Mouse (Mus musculus): ENCODE results near the gene Inka2. TPM values are rescaled to one million over a fixed set of nuclear protein-coding genes. Genes with fewer than 3 reads are reported as not detected.

The Inka2 gene
- polyA plus RNA-seq, 1 experiment, result 0.30 TPM

- no peaks in the 10 kb centered on the region for H3K36me3 ChIP-seq (ENCODE audit: control insufficient read depth, insufficient read depth, low read length)
- H3K4me1 ChIP-seq (ENCODE audit: control insufficient read depth, insufficient read depth, low read length), result no peaks in the 10 kb centered on the region
- H3K27me3 ChIP-seq (ENCODE audit: control insufficient read depth, insufficient read depth, low read length), result no peaks in the 10 kb centered on the region
- no peak overlapping the region for H3K4me3 ChIP-seq (ENCODE audit: control insufficient read depth, low read depth, low read length)
- no peak overlapping the region for H3K27ac ChIP-seq (ENCODE audit: control insufficient read depth, insufficient read depth, low read depth, low read length)
- TF ChIP-seq CTCF (IDR thresholded peaks at IDR 0.05; ENCODE audit: control insufficient read depth, insufficient read depth, insufficient replicate concordance, low read depth, low read length) (no peak), POLR2A (IDR thresholded peaks at IDR 0.05; ENCODE audit: control insufficient read depth, low read depth, low read length) (no peak)
Measured at GRCm38 (mm10) chr3:105760063-105760462, 55.7 kb downstream of the Inka2 start.

GRCm38 (mm10) chr3:105763132-105763851, 58.9 kb downstream of the Inka2 start:
- H3K4me1 ChIP-seq (ENCODE audit: control insufficient read depth, insufficient read depth, low read length), result no peaks in the 10 kb centered on the region
- H3K36me3 ChIP-seq (ENCODE audit: control insufficient read depth, insufficient read depth, low read length), result no peaks in the 10 kb centered on the region
- no peak overlapping the region for H3K27ac ChIP-seq (ENCODE audit: control insufficient read depth, insufficient read depth, low read depth, low read length)
- no peak overlapping the region for H3K4me3 ChIP-seq (ENCODE audit: control insufficient read depth, low read depth, low read length)
- TF ChIP-seq CTCF (IDR thresholded peaks at IDR 0.05; ENCODE audit: control insufficient read depth, insufficient read depth, insufficient replicate concordance, low read depth, low read length) (no peak), POLR2A (IDR thresholded peaks at IDR 0.05; ENCODE audit: control insufficient read depth, low read depth, low read length) (no peak)
- H3K27me3 ChIP-seq (ENCODE audit: control insufficient read depth, insufficient read depth, low read length), result no peaks in the 10 kb centered on the region

GRCm38 (mm10) chr3:105768529-105768928, 64.1 kb downstream of the Inka2 start:
- Histone ChIP-seq H3K27ac (ENCODE audit: control insufficient read depth, insufficient read depth, low read depth, low read length) (no peak overlapping the region), H3K27me3 (ENCODE audit: control insufficient read depth, insufficient read depth, low read length) (no peaks in the 10 kb centered on the region), H3K4me3 (ENCODE audit: control insufficient read depth, low read depth, low read length) (no peak overlapping the region), H3K4me1 (ENCODE audit: control insufficient read depth, insufficient read depth, low read length) (no peaks in the 10 kb centered on the region), H3K36me3 (ENCODE audit: control insufficient read depth, insufficient read depth, low read length) (no peaks in the 10 kb centered on the region)
- no peak for TF ChIP-seq POLR2A (IDR thresholded peaks at IDR 0.05; ENCODE audit: control insufficient read depth, low read depth, low read length)
- TF ChIP-seq CTCF (IDR thresholded peaks at IDR 0.05; ENCODE audit: control insufficient read depth, insufficient read depth, insufficient replicate concordance, low read depth, low read length), result no peak

GRCm38 (mm10) chr3:105769380-105769779, 65.0 kb downstream of the Inka2 start:
- H3K27me3 ChIP-seq (ENCODE audit: control insufficient read depth, insufficient read depth, low read length), result no peaks in the 10 kb centered on the region
- H3K4me3 ChIP-seq (ENCODE audit: control insufficient read depth, low read depth, low read length), result no peak overlapping the region
- H3K27ac ChIP-seq (ENCODE audit: control insufficient read depth, insufficient read depth, low read depth, low read length), result no peak overlapping the region
- H3K4me1 ChIP-seq (ENCODE audit: control insufficient read depth, insufficient read depth, low read length), result no peaks in the 10 kb centered on the region
- TF ChIP-seq POLR2A (IDR thresholded peaks at IDR 0.05; ENCODE audit: control insufficient read depth, low read depth, low read length) (no peak), CTCF (IDR thresholded peaks at IDR 0.05; ENCODE audit: control insufficient read depth, insufficient read depth, insufficient replicate concordance, low read depth, low read length) (no peak)
- H3K36me3 ChIP-seq (ENCODE audit: control insufficient read depth, insufficient read depth, low read length), result no peaks in the 10 kb centered on the region

Other genes with a start within 250 kb of the Inka2 start
- 100 and 115 TPM in 2 replicates for gene Ddx20, start 17.0 kb upstream of the Inka2 start, polyA plus RNA-seq (2012; rRNA removed)
- 4.7 and 6.9 TPM in 2 replicates for gene Rap1a, start 96.7 kb downstream of the Inka2 start, polyA plus RNA-seq (2012; rRNA removed)
- 10.9 and 13.6 TPM in 2 replicates for gene Adora3, start 166.3 kb downstream of the Inka2 start, polyA plus RNA-seq (2012; rRNA removed)
- 290 and 388 TPM in 2 replicates for gene Tmigd3, start 166.3 kb downstream of the Inka2 start, polyA plus RNA-seq (2012; rRNA removed)
- 0.14 TPM in 1 of 2 replicates, not detected in the other for gene I830077J02Rik, start 228.1 kb downstream of the Inka2 start, polyA plus RNA-seq (2012; rRNA removed)

Data from testis, adult 2 months (tissue).